15 mouse cellular contexts compared by ENCODE assay signal in the genomic region with DNA sequence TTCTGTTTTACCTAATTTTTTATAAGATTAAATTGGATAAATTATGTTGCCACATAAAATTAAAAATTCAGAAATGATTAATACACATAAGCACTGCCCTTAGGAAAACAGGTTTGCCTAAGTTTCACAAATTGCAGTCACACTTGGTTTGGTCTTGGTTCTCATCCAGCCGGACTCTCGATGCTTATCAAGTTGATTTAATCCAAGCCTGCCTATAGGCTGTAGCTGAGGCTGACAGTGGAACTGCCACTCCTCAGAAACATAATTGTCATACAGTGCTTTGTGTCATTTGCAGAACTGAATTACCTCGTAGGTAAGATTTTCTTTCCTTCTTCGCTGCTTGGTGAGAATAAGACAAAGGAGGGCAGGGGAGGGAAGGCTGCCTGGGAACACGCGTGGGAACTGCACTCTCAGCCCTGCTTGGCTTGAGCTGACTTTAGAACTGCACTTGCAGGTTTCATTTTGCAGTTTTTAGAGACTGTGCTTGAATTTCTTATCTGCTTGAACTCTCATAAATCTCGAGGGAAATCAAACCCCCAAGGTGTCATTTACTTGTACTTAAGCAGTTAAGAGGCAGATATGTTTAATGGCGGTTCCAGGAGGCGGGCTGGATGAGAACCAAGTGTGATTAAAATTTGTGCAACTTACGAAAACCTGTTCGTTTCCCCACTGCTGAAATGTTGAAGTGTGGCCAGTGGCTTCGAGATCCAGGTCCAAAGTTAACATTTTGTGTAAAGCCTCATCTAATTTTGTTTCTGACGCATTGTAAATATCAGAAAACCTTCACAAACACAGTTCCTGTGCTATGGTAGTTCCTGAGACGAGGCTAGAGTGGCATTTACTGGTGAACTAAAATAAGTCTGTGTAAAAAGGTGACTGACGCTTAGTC. TPM values are rescaled to one million over a fixed set of nuclear protein-coding genes. Genes with fewer than 3 reads are reported as not detected.
DNase-seq lines count a peak whose midpoint lies in the region; ATAC-seq and TF ChIP-seq lines count a peak whose summit lies in the region.
"Had no signal": no experiment of that assay in that cellular context is flagged by ENCODE, and none has a peak within 500 bp of the region (broad histone marks: within the 10 kb centered on the region; RNA-seq: fewer than 3 reads in every experiment).

No protein-coding gene starts in this region.

- TF ChIP-seq EP300 in stomach, postnatal 0 days (optimal IDR thresholded peaks at IDR 0.05): no peak

- H3K4me1 ChIP-seq in lung, embryonic 15.5 days: 0 out of 2 replicates have a peak, but pooled peaks cover 5% of the 10 kb centered on the region
- H3K4me1 ChIP-seq in kidney, embryonic 15.5 days: peaks cover 4% of the 10 kb centered on the region
- H3K4me1 ChIP-seq in stomach, postnatal 0 days (replicated peaks; ENCODE audit: control insufficient read depth, insufficient read depth): no peaks in the 10 kb centered on the region
- no peaks in the 10 kb centered on the region for H3K4me1 ChIP-seq in midbrain, postnatal 0 days (ENCODE audit: insufficient read depth, low read length)
- H3K4me1 ChIP-seq: hindbrain, embryonic 15.5 days had no signal

- WGBS in lung, embryonic 15.5 days: 58% methylated on average over 15 of the region's 15 CpGs
- 42% methylated on average over 15 of the region's 15 CpGs for WGBS in kidney, embryonic 15.5 days
- 56% methylated on average over 15 of the region's 15 CpGs for WGBS in stomach, postnatal 0 days
- WGBS in midbrain, postnatal 0 days: 80% methylated on average over 15 of the region's 15 CpGs

- H3K4me3 ChIP-seq in lung, embryonic 15.5 days: no peak overlapping the region
- no peak overlapping the region for H3K4me3 ChIP-seq in kidney, embryonic 15.5 days (replicated peaks)
- no peak overlapping the region for H3K4me3 ChIP-seq in stomach, postnatal 0 days (ENCODE audit: low read depth, low read length)
- H3K4me3 ChIP-seq in midbrain, postnatal 0 days (ENCODE audit: low read depth, low read length): no peak overlapping the region
- H3K4me3 ChIP-seq: hindbrain, embryonic 15.5 days; left cerebral cortex, adult 2 months had no signal

- 0 out of 2 replicates have a peak, but pooled peaks cover 2% of the 10 kb centered on the region for H3K36me3 ChIP-seq in lung, embryonic 15.5 days
- H3K36me3 ChIP-seq in kidney, embryonic 15.5 days: peaks cover 8% of the 10 kb centered on the region
- H3K36me3 ChIP-seq in stomach, postnatal 0 days (ENCODE audit: control insufficient read depth, insufficient read depth, low read length): no peaks in the 10 kb centered on the region
- 0 out of 2 replicates have a peak, but pooled peaks cover 4% of the 10 kb centered on the region for H3K36me3 ChIP-seq in midbrain, postnatal 0 days (ENCODE audit: insufficient read depth, low read length)

- H3K9me3 ChIP-seq in lung, embryonic 15.5 days: no peaks in the 10 kb centered on the region
- H3K9me3 ChIP-seq in kidney, embryonic 15.5 days (replicated peaks): 0 out of 2 replicates have a peak, but pooled peaks cover 5% of the 10 kb centered on the region
- no peaks in the 10 kb centered on the region for H3K9me3 ChIP-seq in stomach, postnatal 0 days (ENCODE audit: control insufficient read depth, low read length)
- no peaks in the 10 kb centered on the region for H3K9me3 ChIP-seq in midbrain, postnatal 0 days (ENCODE audit: low read length)
- H3K9me3 ChIP-seq: hindbrain, embryonic 15.5 days had no signal

- peak; percentile 73 for ATAC-seq in frontal cortex, adult (ENCODE audit: low TSS enrichment)
- ATAC-seq in lung, embryonic 15.5 days (ENCODE audit: borderline replicate concordance, extremely low read depth, low FRiP score, low TSS enrichment): no peak
- peak; percentile 58; the same call in 1 of the 2 replicates for ATAC-seq in kidney, embryonic 15.5 days (replicated peaks; ENCODE audit: low FRiP score)
- ATAC-seq in stomach, postnatal 0 days (ENCODE audit: low FRiP score, low TSS enrichment): no peak
- no peak for ATAC-seq in midbrain, postnatal 0 days (ENCODE audit: low FRiP score)
- ATAC-seq: Patski had no signal

- peak overlapping the region; percentile 12; the same call in 1 of the 2 replicates for H3K4me2 ChIP-seq in lung, embryonic 15.5 days
- peak overlapping the region; percentile 22 for H3K4me2 ChIP-seq in kidney, embryonic 15.5 days
- peak overlapping the region; percentile 50 for H3K4me2 ChIP-seq in stomach, postnatal 0 days (replicated peaks; ENCODE audit: low read depth)
- H3K4me2 ChIP-seq in midbrain, postnatal 0 days (ENCODE audit: low read depth, low read length, poor library complexity, severe bottlenecking): no peak overlapping the region
- H3K4me2 ChIP-seq: hindbrain, embryonic 15.5 days; lung, embryonic 14.5 days had no signal

- no peak for TF ChIP-seq CTCF in stomach, postnatal 0 days (IDR thresholded peaks at IDR 0.05; ENCODE audit: low read depth)
- TF ChIP-seq CTCF in midbrain, postnatal 0 days (IDR thresholded peaks at IDR 0.05): no peak

- no peaks in the 10 kb centered on the region for H3K27me3 ChIP-seq in lung, embryonic 15.5 days
- no peaks in the 10 kb centered on the region for H3K27me3 ChIP-seq in kidney, embryonic 15.5 days
- H3K27me3 ChIP-seq in stomach, postnatal 0 days (ENCODE audit: control insufficient read depth, insufficient read depth, low read length): no peaks in the 10 kb centered on the region
- no peaks in the 10 kb centered on the region for H3K27me3 ChIP-seq in midbrain, postnatal 0 days (ENCODE audit: insufficient read depth, low read length)
- H3K27me3 ChIP-seq: hindbrain, embryonic 15.5 days; Patski had no signal

- DNase-seq in frontal cortex, postnatal 14 days (ENCODE audit: low spot score in 2 of 2): no peak
- no peak for DNase-seq in lung, postnatal 10 days
- no peak for DNase-seq in stomach, postnatal 0 days (ENCODE audit: low spot score)
- DNase-seq in embryo, embryonic 10 days (ENCODE audit: low spot score): no peak
- DNase-seq in midbrain, postnatal 0 days (ENCODE audit: low spot score): no peak
- DNase-seq: cerebellum, postnatal 10 days; gastrocnemius, postnatal 36 days; lung, embryonic 14.5 days; thymus, postnatal 36 days had no signal

- H3K27ac ChIP-seq in lung, embryonic 15.5 days: 0 out of 2 replicates have a peak overlapping the region, but pooled peaks have one; percentile 10
- peak overlapping the region; percentile 15; the same call in 1 of the 2 replicates for H3K27ac ChIP-seq in kidney, embryonic 15.5 days
- H3K27ac ChIP-seq in stomach, postnatal 0 days (replicated peaks): 0 out of 2 replicates have a peak overlapping the region, but pooled peaks have one; percentile 41
- H3K27ac ChIP-seq in midbrain, postnatal 0 days (ENCODE audit: low read depth, low read length): no peak overlapping the region
- H3K27ac ChIP-seq: hindbrain, embryonic 15.5 days; left cerebral cortex, adult 2 months had no signal

- H3K9ac ChIP-seq in lung, embryonic 15.5 days: no peak overlapping the region
- no peak overlapping the region for H3K9ac ChIP-seq in kidney, embryonic 15.5 days
- H3K9ac ChIP-seq in stomach, postnatal 0 days (ENCODE audit: low read length): no peak overlapping the region
- H3K9ac ChIP-seq in midbrain, postnatal 0 days (replicated peaks; ENCODE audit: low read length, poor library complexity, severe bottlenecking): no peak overlapping the region
- H3K9ac ChIP-seq: hindbrain, embryonic 15.5 days; lung, embryonic 14.5 days had no signal

RNA-seq across cellular contexts. Expression of a gene that starts 8.7 kb away (rescaled TPM):
- polyA plus RNA-seq in lung, embryonic 15.5 days (2015; fragmentation: Nextera tagmentation; extraction: Ambion mirVana): 49.3 and 50.9 TPM in 2 replicates
- polyA plus RNA-seq in kidney, embryonic 15.5 days (2015; fragmentation: Nextera tagmentation; extraction: Ambion mirVana): 60.4 and 65.0 TPM in 2 replicates
- 58.9 and 64.2 TPM in 2 replicates for polyA plus RNA-seq in stomach, postnatal 0 days (2015; fragmentation: Nextera tagmentation; extraction: Ambion mirVana)
- 52.4 and 64.9 TPM in 2 replicates for total RNA-seq in midbrain, postnatal 0 days (2014; rRNA removed)
- polyA plus RNA-seq in midbrain, postnatal 0 days (2015; fragmentation: Nextera tagmentation; extraction: Ambion mirVana): 55.1 and 58.7 TPM in 2 replicates

Comparison
In these comparisons a context has a peak if more than half of its experiments do, and no peak if none do; other contexts are left out.
1. ATAC-seq: peak in frontal cortex, adult (single experiment) and kidney, embryonic 15.5 days (single experiment); none in lung, embryonic 15.5 days (single experiment), stomach, postnatal 0 days (single experiment) and midbrain, postnatal 0 days (single experiment).